Mouse (Mus musculus): ENCODE measurements around the gene Arid1b. TPM values are rescaled to one million over a fixed set of nuclear protein-coding genes. Genes with fewer than 3 reads are reported as not detected.

The Arid1b gene
- polyA plus RNA-seq, 1 experiment from 2014 or later: 7.2 TPM

DNA sequence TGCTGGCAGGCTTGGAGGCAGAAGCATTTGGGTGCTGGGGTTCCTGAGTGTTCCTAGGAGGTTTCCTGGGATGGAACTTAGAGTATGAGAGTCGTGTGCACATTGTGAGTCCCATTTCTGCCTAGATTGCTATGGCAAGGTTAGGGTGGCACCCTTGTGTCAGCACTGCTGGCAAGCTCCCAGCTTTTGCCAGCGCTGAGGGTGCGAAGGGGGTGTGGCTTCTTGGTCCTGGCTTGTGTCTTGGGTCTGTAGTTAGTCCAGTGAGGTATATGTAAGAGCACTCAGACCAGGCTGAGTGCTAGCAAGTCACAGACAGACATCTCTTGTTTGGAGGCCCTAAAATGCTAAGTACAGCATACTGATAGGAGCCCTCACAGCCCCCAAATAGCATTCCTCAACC, 270.7 kb downstream of the Arid1b start:
- ATAC-seq: peak; percentile 20; the same call in 1 of the 2 replicates
- Histone ChIP-seq H3K4me3 (ENCODE audit: low read depth, low read length) (no peak overlapping the region), H3K27ac (ENCODE audit: low read length) (no peak overlapping the region), H3K36me3 (ENCODE audit: insufficient read depth, low read length) (peaks cover 3% of the 10 kb centered on the region; the same call in 1 of the 2 replicates), H3K9ac (replicated peaks; ENCODE audit: low read depth) (no peak overlapping the region), H3K27me3 (replicated peaks; ENCODE audit: insufficient read depth, low read length) (no peaks in the 10 kb centered on the region), H3K9me3 (ENCODE audit: low read length) (no peaks in the 10 kb centered on the region), H3K4me2 (replicated peaks; ENCODE audit: low read depth, low read length) (no peak overlapping the region), H3K4me1 (ENCODE audit: insufficient read depth, low read depth, low read length) (peaks cover 7% of the 10 kb centered on the region; the same call in 1 of the 2 replicates)
- 64% methylated on average over 3 of the region's 3 CpGs for WGBS
- TF ChIP-seq EP300 (IDR thresholded peaks at IDR 0.05): no peak
- no peak for TF ChIP-seq CTCF (IDR thresholded peaks at IDR 0.05)
- no peak for DNase-seq (ENCODE audit: low spot score)

DNA sequence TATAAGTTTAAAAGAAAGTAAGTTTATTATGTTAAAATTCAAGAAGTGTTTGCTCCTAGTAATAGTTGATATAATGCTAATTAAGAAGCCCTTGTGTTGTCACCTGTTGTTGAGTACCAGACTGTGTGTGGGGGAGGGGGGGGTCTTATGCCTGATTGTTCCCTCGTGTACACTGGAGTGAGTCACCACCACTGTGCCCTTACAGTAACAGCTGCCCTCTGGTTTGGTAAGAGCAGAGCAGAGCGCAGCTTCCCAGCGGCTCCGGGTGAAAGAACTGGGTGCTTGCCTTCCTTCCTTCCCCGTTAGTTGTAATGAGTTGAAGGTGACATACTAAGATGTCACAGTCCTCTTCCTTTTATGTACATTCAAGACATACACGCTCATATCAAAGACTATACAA, 271.5 kb downstream of the Arid1b start:
- Histone ChIP-seq H3K4me2 (replicated peaks; ENCODE audit: low read depth, low read length) (no peak overlapping the region), H3K36me3 (ENCODE audit: insufficient read depth, low read length) (peaks cover 3% of the 10 kb centered on the region; the same call in 1 of the 2 replicates), H3K4me3 (ENCODE audit: low read depth, low read length) (no peak overlapping the region), H3K4me1 (ENCODE audit: insufficient read depth, low read depth, low read length) (peaks cover 7% of the 10 kb centered on the region; the same call in 1 of the 2 replicates), H3K27ac (ENCODE audit: low read length) (no peak overlapping the region), H3K27me3 (replicated peaks; ENCODE audit: insufficient read depth, low read length) (no peaks in the 10 kb centered on the region), H3K9ac (replicated peaks; ENCODE audit: low read depth) (no peak overlapping the region), H3K9me3 (ENCODE audit: low read length) (no peaks in the 10 kb centered on the region)
- WGBS: 86% methylated on average over 6 of the region's 6 CpGs
- TF ChIP-seq EP300 (IDR thresholded peaks at IDR 0.05) (no peak), CTCF (IDR thresholded peaks at IDR 0.05) (no peak)
- ATAC-seq (no peak), DNase-seq (ENCODE audit: low spot score) (no peak)

DNA sequence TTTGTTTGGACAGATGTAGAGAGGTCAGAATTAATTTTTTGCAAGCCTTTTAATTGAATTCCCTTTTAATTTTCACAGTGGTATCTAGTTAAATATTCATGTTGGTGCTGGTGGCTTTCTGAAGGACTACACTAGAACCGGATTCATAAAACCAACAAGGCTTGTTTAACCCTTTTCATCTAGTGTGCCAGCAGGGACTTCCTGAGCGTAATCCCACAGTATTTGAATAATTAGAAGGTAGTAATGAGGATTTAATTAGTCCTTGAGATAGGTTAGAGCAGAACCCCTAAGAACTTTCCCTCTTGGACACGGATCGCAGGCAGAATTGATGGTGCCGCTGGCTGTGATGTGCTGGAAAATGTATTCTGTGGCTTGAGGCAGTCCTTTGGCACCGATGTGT, 273.6 kb downstream of the Arid1b start:
- no peaks in the 10 kb centered on the region for H3K4me1 ChIP-seq (ENCODE audit: insufficient read depth, low read depth, low read length)
- H3K27ac ChIP-seq (ENCODE audit: low read length): no peak overlapping the region
- ATAC-seq (no peak), DNase-seq (ENCODE audit: low spot score) (no peak)
- WGBS: 91% methylated on average over 6 of the region's 6 CpGs
- H3K36me3 ChIP-seq (ENCODE audit: insufficient read depth, low read length): peaks cover 3% of the 10 kb centered on the region; the same call in 1 of the 2 replicates
- H3K9ac ChIP-seq (replicated peaks; ENCODE audit: low read depth): no peak overlapping the region
- H3K4me2 ChIP-seq (replicated peaks; ENCODE audit: low read depth, low read length): no peak overlapping the region
- H3K27me3 ChIP-seq (replicated peaks; ENCODE audit: insufficient read depth, low read length): no peaks in the 10 kb centered on the region
- H3K4me3 ChIP-seq (ENCODE audit: low read depth, low read length): no peak overlapping the region
- H3K9me3 ChIP-seq (ENCODE audit: low read length): no peaks in the 10 kb centered on the region
- TF ChIP-seq EP300 (IDR thresholded peaks at IDR 0.05) (no peak), CTCF (IDR thresholded peaks at IDR 0.05) (no peak)

DNA sequence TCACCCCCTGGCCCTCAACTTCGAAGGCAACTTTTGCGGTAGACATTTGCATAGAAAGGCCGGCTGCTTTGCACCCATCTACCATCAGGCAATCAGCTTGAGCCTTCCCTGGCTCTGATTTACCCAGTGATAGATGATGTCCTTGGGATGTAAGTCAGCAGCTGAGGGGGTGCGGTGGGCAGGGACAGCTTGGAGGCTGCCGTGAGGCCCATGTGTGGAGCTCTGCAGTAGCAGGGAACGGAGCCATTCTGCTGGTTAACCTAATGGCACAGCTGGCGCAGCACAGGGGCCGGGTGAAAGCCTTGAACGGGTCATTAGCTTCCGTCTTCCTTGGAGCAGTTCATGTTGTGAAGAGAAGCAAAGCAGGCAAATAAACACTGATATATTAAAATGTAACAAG, 275.2 kb downstream of the Arid1b start:
- TF ChIP-seq CTCF (IDR thresholded peaks at IDR 0.05): no peak
- no peak for TF ChIP-seq EP300 (IDR thresholded peaks at IDR 0.05)
- H3K27ac ChIP-seq (ENCODE audit: low read length): no peak overlapping the region
- H3K9ac ChIP-seq (replicated peaks; ENCODE audit: low read depth): no peak overlapping the region
- peaks cover 3% of the 10 kb centered on the region; the same call in 1 of the 2 replicates for H3K36me3 ChIP-seq (ENCODE audit: insufficient read depth, low read length)
- DNase-seq (ENCODE audit: low spot score) (no peak), ATAC-seq (no peak)
- H3K9me3 ChIP-seq (ENCODE audit: low read length): no peaks in the 10 kb centered on the region
- no peak overlapping the region for H3K4me2 ChIP-seq (replicated peaks; ENCODE audit: low read depth, low read length)
- no peaks in the 10 kb centered on the region for H3K4me1 ChIP-seq (ENCODE audit: insufficient read depth, low read depth, low read length)
- no peaks in the 10 kb centered on the region for H3K27me3 ChIP-seq (replicated peaks; ENCODE audit: insufficient read depth, low read length)
- no peak overlapping the region for H3K4me3 ChIP-seq (ENCODE audit: low read depth, low read length)
- 76% methylated on average over 10 of the region's 10 CpGs for WGBS

DNA sequence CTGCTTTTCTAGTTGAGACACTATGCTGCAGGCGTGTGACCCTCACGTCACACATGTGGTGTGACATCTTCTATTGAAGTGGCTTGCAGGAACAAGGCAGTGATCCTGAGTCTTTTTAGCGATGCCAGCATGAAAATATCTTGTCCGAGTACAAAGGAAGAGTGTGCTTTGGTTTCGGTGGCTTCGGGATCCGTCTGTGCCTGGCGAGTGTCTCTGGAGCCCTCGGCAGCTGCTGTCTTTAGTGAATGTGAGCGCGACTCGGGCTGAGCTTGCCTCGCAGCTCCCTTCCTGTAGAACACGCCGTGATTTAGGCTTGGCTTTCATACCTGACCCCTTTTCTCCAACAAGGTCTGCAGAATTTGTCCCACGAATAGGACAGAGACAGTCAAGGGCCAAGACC, 275.6 kb downstream of the Arid1b start:
- peaks cover 3% of the 10 kb centered on the region; the same call in 1 of the 2 replicates for H3K36me3 ChIP-seq (ENCODE audit: insufficient read depth, low read length)
- H3K27me3 ChIP-seq (replicated peaks; ENCODE audit: insufficient read depth, low read length): no peaks in the 10 kb centered on the region
- DNase-seq (ENCODE audit: low spot score): no peak
- no peaks in the 10 kb centered on the region for H3K4me1 ChIP-seq (ENCODE audit: insufficient read depth, low read depth, low read length)
- H3K9ac ChIP-seq (replicated peaks; ENCODE audit: low read depth): no peak overlapping the region
- WGBS: 90% methylated on average over 16 of the region's 16 CpGs
- H3K4me3 ChIP-seq (ENCODE audit: low read depth, low read length): no peak overlapping the region
- H3K9me3 ChIP-seq (ENCODE audit: low read length): no peaks in the 10 kb centered on the region
- no peak for ATAC-seq
- H3K4me2 ChIP-seq (replicated peaks; ENCODE audit: low read depth, low read length): no peak overlapping the region
- H3K27ac ChIP-seq (ENCODE audit: low read length): no peak overlapping the region
- TF ChIP-seq CTCF (IDR thresholded peaks at IDR 0.05) (no peak), EP300 (IDR thresholded peaks at IDR 0.05) (no peak)

DNA sequence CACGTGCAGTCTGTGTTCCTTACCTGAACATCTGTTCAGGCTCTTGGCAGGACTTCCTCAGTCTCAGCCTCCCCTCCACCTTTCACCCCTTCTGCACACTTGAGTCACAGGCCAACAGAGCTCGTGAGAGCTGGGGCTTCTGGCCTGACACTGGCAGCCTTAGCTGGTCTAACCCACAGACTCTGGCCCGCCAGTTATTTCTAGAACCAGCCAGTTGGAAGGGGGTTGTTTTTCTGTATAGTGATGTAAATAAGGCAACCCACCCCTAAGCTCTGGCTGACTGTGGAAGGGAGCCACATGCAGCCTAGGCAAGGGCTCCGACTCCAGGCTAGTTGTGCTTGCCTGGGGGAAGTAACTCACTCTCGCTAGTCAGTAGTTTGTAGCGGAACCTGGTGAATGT, 276.7 kb downstream of the Arid1b start:
- TF ChIP-seq CTCF (IDR thresholded peaks at IDR 0.05) (no peak), EP300 (IDR thresholded peaks at IDR 0.05) (no peak)
- Histone ChIP-seq H3K27ac (ENCODE audit: low read length) (no peak overlapping the region), H3K4me3 (ENCODE audit: low read depth, low read length) (no peak overlapping the region), H3K27me3 (replicated peaks; ENCODE audit: insufficient read depth, low read length) (no peaks in the 10 kb centered on the region), H3K4me1 (ENCODE audit: insufficient read depth, low read depth, low read length) (no peaks in the 10 kb centered on the region), H3K9ac (replicated peaks; ENCODE audit: low read depth) (no peak overlapping the region), H3K36me3 (ENCODE audit: insufficient read depth, low read length) (peaks cover 6% of the 10 kb centered on the region; the same call in 1 of the 2 replicates), H3K9me3 (ENCODE audit: low read length) (no peaks in the 10 kb centered on the region), H3K4me2 (replicated peaks; ENCODE audit: low read depth, low read length) (no peak overlapping the region)
- ATAC-seq: no peak
- WGBS: 85% methylated on average over 6 of the region's 6 CpGs
- no peak for DNase-seq (ENCODE audit: low spot score)

DNA sequence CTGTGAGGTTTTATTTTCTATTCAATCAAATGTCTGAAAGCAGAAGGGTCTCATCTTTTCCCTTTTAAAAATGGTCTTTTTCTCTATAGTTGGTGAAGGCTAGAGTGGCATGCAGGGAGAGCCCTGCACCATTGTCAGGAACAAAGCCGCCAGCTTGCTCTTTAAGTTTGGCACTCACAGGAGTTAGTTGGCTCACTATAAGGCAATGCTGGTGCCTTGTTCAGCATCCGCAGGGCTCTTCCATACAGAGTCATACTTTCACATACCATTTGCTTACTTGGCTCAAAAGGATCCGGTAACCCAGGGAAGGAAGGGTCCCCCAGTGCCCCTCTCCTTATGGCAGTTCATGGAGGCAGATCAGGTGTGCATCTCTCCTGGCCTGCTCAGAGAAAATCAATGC, 279.0 kb downstream of the Arid1b start:
- H3K4me1 ChIP-seq (ENCODE audit: insufficient read depth, low read depth, low read length): no peaks in the 10 kb centered on the region
- ATAC-seq: no peak
- H3K27ac ChIP-seq (ENCODE audit: low read length): no peak overlapping the region
- TF ChIP-seq CTCF (IDR thresholded peaks at IDR 0.05) (no peak), EP300 (IDR thresholded peaks at IDR 0.05) (no peak)
- H3K4me3 ChIP-seq (ENCODE audit: low read depth, low read length): no peak overlapping the region
- no peaks in the 10 kb centered on the region for H3K9me3 ChIP-seq (ENCODE audit: low read length)
- no peak overlapping the region for H3K4me2 ChIP-seq (replicated peaks; ENCODE audit: low read depth, low read length)
- H3K27me3 ChIP-seq (replicated peaks; ENCODE audit: insufficient read depth, low read length): no peaks in the 10 kb centered on the region
- WGBS: 94% methylated on average over 3 of the region's 3 CpGs
- 0 out of 2 replicates have a peak, but pooled peaks cover 4% of the 10 kb centered on the region for H3K36me3 ChIP-seq (ENCODE audit: insufficient read depth, low read length)
- H3K9ac ChIP-seq (replicated peaks; ENCODE audit: low read depth): no peak overlapping the region
- no peak for DNase-seq (ENCODE audit: low spot score)

Measured in lung, postnatal 0 days (tissue).